Mouse (Mus musculus): ENCODE data around the gene Tax1bp1. TPM values are rescaled to one million over a fixed set of nuclear protein-coding genes. Genes with fewer than 3 reads are reported as not detected.

The Tax1bp1 gene
- polyA plus RNA-seq, 1 experiment from 2014 or later: 144 TPM

DNA sequence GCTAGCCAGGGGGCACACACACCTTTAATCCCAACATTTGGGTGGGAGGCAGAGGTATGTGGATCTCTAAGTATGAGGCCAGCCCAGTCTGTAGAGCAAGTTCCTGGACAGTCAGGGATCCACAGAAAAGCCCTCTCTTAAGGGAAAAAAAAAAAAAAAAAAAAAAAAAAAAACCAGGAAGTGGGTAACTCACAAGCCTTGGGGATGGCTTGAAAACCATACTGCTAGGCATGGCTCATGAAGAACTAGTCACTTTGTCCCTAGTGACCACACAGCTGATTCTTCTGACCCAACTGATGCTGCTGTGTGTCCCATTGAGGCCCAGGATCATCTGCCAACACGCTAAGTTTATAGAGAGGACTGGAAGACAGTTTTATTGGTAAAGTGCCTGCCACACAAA is 14.5 kb upstream of the Tax1bp1 start:
- H3K4me2 ChIP-seq (ENCODE audit: low read depth, low read length): no peak overlapping the region
- no peaks in the 10 kb centered on the region for H3K27me3 ChIP-seq (ENCODE audit: control insufficient read depth, insufficient read depth, low read depth, low read length)
- H3K9me3 ChIP-seq (ENCODE audit: control insufficient read depth, low read length): no peaks in the 10 kb centered on the region
- H3K27ac ChIP-seq (ENCODE audit: low read length): no peak overlapping the region
- H3K36me3 ChIP-seq (ENCODE audit: control insufficient read depth, insufficient read depth, low read length): no peaks in the 10 kb centered on the region
- WGBS: 89% methylated on average over 1 of the region's 1 CpGs
- no peak for ATAC-seq (ENCODE audit: low read depth)
- no peak overlapping the region for H3K9ac ChIP-seq (ENCODE audit: low read length)
- H3K4me1 ChIP-seq (replicated peaks; ENCODE audit: control insufficient read depth, insufficient read depth, low read length): no peaks in the 10 kb centered on the region
- no peak overlapping the region for H3K4me3 ChIP-seq (ENCODE audit: low read length)

DNA sequence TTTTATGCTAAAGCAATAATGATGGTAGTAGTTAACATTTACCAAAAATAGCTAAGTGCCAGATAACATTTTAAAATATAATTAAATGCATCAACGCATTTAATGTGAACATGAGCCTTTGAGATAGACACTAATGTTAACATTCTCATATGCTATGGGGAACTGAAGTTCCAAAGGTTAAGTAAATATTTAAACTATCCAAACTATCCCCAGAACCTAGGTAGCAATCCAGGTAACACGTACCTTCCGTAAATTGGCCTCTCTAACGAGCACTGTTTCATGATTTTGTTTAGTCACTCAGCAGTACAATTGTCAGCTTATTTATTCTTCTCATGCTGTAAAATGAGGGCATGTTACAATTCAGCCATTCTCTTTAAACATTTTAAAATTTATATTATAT is 13.6 kb upstream of the Tax1bp1 start:
- Histone ChIP-seq H3K36me3 (ENCODE audit: control insufficient read depth, insufficient read depth, low read length) (no peaks in the 10 kb centered on the region), H3K4me2 (ENCODE audit: low read depth, low read length) (no peak overlapping the region), H3K4me1 (replicated peaks; ENCODE audit: control insufficient read depth, insufficient read depth, low read length) (no peaks in the 10 kb centered on the region), H3K4me3 (ENCODE audit: low read length) (no peak overlapping the region), H3K9ac (ENCODE audit: low read length) (no peak overlapping the region), H3K27ac (ENCODE audit: low read length) (no peak overlapping the region), H3K27me3 (ENCODE audit: control insufficient read depth, insufficient read depth, low read depth, low read length) (no peaks in the 10 kb centered on the region), H3K9me3 (ENCODE audit: control insufficient read depth, low read length) (no peaks in the 10 kb centered on the region)
- 66% methylated on average over 4 of the region's 4 CpGs for WGBS
- no peak for ATAC-seq (ENCODE audit: low read depth)

DNA sequence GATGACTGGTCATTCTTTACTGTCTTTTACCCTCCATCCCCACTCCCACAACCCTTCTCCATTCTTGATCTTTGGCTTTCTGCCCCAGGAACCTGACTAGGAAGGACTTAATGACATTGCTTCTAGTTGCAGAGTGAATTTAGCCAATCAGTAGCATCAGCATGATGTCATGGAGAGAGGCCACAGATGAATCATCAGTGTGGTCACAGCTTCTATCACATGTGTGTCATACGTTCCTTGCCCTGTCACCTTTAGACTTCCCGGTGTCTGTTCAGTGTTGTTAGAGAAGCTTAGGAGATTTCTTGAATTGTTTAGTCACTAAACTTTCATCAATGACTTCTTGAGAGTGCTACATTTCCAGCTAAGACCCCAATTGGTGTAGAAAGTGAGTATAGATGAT is 10.3 kb upstream of the Tax1bp1 start:
- Histone ChIP-seq H3K27me3 (ENCODE audit: control insufficient read depth, insufficient read depth, low read depth, low read length) (no peaks in the 10 kb centered on the region), H3K4me1 (replicated peaks; ENCODE audit: control insufficient read depth, insufficient read depth, low read length) (no peaks in the 10 kb centered on the region), H3K36me3 (ENCODE audit: control insufficient read depth, insufficient read depth, low read length) (no peaks in the 10 kb centered on the region), H3K4me2 (ENCODE audit: low read depth, low read length) (no peak overlapping the region), H3K9me3 (ENCODE audit: control insufficient read depth, low read length) (no peaks in the 10 kb centered on the region), H3K9ac (ENCODE audit: low read length) (no peak overlapping the region), H3K27ac (ENCODE audit: low read length) (no peak overlapping the region), H3K4me3 (ENCODE audit: low read length) (no peak overlapping the region)
- 80% methylated on average over 2 of the region's 2 CpGs for WGBS
- ATAC-seq (ENCODE audit: low read depth): no peak

DNA sequence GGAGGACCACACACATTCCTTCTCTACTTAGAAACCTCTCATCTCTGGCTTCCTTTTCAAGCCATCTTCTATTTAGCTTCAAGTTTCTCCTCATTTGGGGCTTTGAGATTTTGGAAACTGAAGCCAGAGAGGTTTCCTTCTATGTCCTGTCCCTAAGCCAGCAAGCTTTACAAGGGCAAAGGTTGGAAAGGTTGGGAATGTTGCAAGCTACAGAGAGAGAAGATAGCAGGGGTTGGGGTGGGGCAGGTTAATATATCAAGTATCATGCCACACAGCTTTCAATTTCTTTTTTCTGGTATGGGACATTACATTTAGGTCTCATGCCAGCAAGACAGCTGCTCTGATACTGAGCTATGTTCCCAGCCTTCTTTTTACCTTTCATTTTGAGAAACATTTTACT is 8.2 kb upstream of the Tax1bp1 start:
- Histone ChIP-seq H3K4me1 (replicated peaks; ENCODE audit: control insufficient read depth, insufficient read depth, low read length) (no peaks in the 10 kb centered on the region), H3K27ac (ENCODE audit: low read length) (no peak overlapping the region), H3K4me2 (ENCODE audit: low read depth, low read length) (no peak overlapping the region), H3K9ac (ENCODE audit: low read length) (no peak overlapping the region), H3K27me3 (ENCODE audit: control insufficient read depth, insufficient read depth, low read depth, low read length) (no peaks in the 10 kb centered on the region), H3K9me3 (ENCODE audit: control insufficient read depth, low read length) (no peaks in the 10 kb centered on the region), H3K4me3 (ENCODE audit: low read length) (no peak overlapping the region), H3K36me3 (ENCODE audit: control insufficient read depth, insufficient read depth, low read length) (no peaks in the 10 kb centered on the region)
- no peak for ATAC-seq (ENCODE audit: low read depth)

DNA sequence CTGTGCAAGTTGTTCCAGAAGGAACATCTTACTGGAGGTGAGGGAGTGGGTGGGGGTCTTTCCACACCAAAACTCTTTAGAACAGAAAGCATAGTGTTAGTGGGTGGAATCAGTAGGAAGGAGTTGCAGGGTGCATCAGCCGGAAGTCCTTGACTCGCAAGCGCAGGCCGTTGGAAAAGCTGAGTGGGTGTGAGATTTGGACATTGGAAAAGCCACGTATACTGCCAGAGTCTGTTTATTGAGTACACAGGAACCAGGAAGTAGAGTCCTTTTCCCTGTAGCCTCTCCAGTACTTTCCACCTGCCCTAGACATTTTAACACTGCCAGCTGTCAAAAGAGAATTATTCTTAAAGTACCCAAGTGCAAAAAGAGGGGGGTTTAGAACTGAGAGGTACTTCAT is 5.7 kb upstream of the Tax1bp1 start:
- no peak for ATAC-seq (ENCODE audit: low read depth)
- no peaks in the 10 kb centered on the region for H3K36me3 ChIP-seq (ENCODE audit: control insufficient read depth, insufficient read depth, low read length)
- H3K4me3 ChIP-seq (ENCODE audit: low read length): no peak overlapping the region
- no peak overlapping the region for H3K27ac ChIP-seq (ENCODE audit: low read length)
- H3K9ac ChIP-seq (ENCODE audit: low read length): no peak overlapping the region
- H3K9me3 ChIP-seq (ENCODE audit: control insufficient read depth, low read length): no peaks in the 10 kb centered on the region
- WGBS: 63% methylated on average over 5 of the region's 5 CpGs
- H3K4me2 ChIP-seq (ENCODE audit: low read depth, low read length): no peak overlapping the region
- H3K27me3 ChIP-seq (ENCODE audit: control insufficient read depth, insufficient read depth, low read depth, low read length): no peaks in the 10 kb centered on the region
- H3K4me1 ChIP-seq (replicated peaks; ENCODE audit: control insufficient read depth, insufficient read depth, low read length): no peaks in the 10 kb centered on the region

DNA sequence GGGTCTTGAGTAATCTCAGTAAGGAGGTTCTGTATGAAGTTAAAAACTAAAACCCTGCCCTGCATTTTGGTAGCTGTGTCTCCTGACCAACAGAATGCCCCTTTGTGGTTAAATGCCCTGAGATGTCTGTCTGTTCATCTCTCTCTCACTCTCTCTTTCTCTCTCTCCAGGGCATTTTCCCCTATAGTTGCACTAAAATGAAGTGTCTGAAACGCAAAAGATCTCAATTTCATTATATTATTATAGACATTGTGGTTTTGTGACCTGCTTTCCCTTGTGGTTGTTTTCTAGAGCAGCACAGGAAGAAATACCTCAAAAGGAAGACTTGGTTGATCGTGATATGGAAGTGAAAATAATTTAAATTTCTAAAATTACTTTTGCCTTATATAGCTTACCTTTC is 966 bp upstream of the Tax1bp1 start:
- WGBS: 69% methylated on average over 2 of the region's 2 CpGs
- H3K36me3 ChIP-seq (ENCODE audit: control insufficient read depth, insufficient read depth, low read length): no peaks in the 10 kb centered on the region
- no peak for ATAC-seq (ENCODE audit: low read depth)
- no peak overlapping the region for H3K9ac ChIP-seq (ENCODE audit: low read length)
- H3K4me2 ChIP-seq (ENCODE audit: low read depth, low read length): no peak overlapping the region
- H3K27ac ChIP-seq (ENCODE audit: low read length): no peak overlapping the region
- H3K4me3 ChIP-seq (ENCODE audit: low read length): no peak overlapping the region
- H3K27me3 ChIP-seq (ENCODE audit: control insufficient read depth, insufficient read depth, low read depth, low read length): no peaks in the 10 kb centered on the region
- peaks cover 3% of the 10 kb centered on the region; the same call in 1 of the 2 replicates for H3K4me1 ChIP-seq (replicated peaks; ENCODE audit: control insufficient read depth, insufficient read depth, low read length)
- H3K9me3 ChIP-seq (ENCODE audit: control insufficient read depth, low read length): no peaks in the 10 kb centered on the region

DNA sequence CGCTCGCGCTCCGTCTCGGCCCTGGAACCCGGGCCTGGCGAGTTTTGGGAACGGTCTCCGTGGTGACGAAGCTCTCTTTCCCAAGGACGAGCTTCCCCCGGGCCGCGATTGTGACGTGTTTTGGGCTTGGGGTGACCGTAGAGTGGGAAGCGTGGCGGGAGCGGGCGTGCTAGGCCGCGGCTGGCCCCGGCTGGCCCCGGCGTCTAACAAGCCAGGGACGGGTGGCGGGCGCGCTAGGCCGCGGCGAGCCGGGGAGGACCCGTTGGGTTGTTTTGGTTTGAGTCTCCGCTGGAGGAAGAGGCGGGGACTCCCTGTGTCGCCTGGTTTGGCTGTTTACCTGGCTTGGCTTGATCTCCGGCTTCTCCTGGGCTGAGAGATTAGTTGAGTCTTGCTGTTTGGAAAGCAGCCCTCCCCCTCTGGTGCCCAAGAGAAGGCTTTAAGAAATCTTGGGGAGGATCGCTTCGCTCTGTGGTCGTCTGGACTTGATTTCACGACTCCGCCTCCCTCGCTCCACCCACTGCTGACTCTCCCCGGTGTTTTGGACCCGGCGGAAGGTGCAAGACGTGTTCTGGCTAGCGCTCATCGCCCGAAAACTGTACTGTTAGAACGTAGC is 474 bp downstream of the Tax1bp1 start:
- H3K27me3 ChIP-seq (ENCODE audit: control insufficient read depth, insufficient read depth, low read depth, low read length): no peaks in the 10 kb centered on the region
- H3K36me3 ChIP-seq (ENCODE audit: control insufficient read depth, insufficient read depth, low read length): no peaks in the 10 kb centered on the region
- H3K4me3 ChIP-seq (ENCODE audit: low read length): peak overlapping the region; percentile 99
- H3K9me3 ChIP-seq (ENCODE audit: control insufficient read depth, low read length): no peaks in the 10 kb centered on the region
- peak overlapping the region; percentile 68 for H3K4me2 ChIP-seq (ENCODE audit: low read depth, low read length)
- peak; percentile 83 for ATAC-seq (ENCODE audit: low read depth)
- H3K27ac ChIP-seq (ENCODE audit: low read length): peak overlapping the region; percentile 91
- peaks cover 3% of the 10 kb centered on the region; the same call in 1 of the 2 replicates for H3K4me1 ChIP-seq (replicated peaks; ENCODE audit: control insufficient read depth, insufficient read depth, low read length)
- H3K9ac ChIP-seq (ENCODE audit: low read length): peak overlapping the region; percentile 95
- under 1% methylated on average over 52 of the region's 52 CpGs for WGBS

DNA sequence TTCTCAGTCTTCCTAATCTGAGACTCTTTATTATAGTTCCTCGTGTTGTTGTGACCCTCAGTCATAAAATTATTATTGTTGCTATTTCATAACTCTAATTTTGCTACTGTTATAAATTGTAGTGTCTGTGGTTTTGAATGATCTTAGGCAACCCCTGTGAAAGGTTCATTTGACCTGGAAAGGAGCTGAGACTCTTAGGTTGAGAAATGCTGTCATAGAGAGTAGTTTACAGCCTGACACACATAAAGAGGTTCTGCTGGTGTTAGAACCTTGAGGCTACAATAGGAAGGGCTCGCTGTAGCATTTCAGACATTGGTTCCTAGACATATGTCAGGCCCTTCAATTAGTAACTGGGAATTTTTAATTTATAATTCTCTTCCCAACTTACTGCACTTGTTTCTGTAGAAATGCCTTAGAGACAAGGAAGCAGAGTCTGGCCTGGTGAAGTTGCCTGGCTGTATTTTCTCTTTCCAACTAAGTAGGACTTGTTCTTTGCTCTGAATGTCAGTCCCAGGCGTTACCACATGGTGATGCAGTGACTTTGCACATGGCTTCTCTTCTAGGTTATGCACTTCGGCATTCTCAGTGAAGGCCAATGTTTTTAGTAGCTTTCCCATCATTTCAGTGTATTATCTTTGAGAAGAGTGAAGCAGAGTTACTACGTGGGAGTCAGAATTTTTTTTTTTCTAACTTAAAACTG is 4.1 kb downstream of the Tax1bp1 start:
- H3K9me3 ChIP-seq (ENCODE audit: control insufficient read depth, low read length): no peaks in the 10 kb centered on the region
- no peaks in the 10 kb centered on the region for H3K27me3 ChIP-seq (ENCODE audit: control insufficient read depth, insufficient read depth, low read depth, low read length)
- no peak overlapping the region for H3K4me2 ChIP-seq (ENCODE audit: low read depth, low read length)
- ATAC-seq (ENCODE audit: low read depth): no peak
- H3K36me3 ChIP-seq (ENCODE audit: control insufficient read depth, insufficient read depth, low read length): no peaks in the 10 kb centered on the region
- WGBS: 76% methylated on average over 5 of the region's 5 CpGs
- no peak overlapping the region for H3K4me3 ChIP-seq (ENCODE audit: low read length)
- no peak overlapping the region for H3K27ac ChIP-seq (ENCODE audit: low read length)
- peaks cover 3% of the 10 kb centered on the region; the same call in 1 of the 2 replicates for H3K4me1 ChIP-seq (replicated peaks; ENCODE audit: control insufficient read depth, insufficient read depth, low read length)
- H3K9ac ChIP-seq (ENCODE audit: low read length): no peak overlapping the region

DNA sequence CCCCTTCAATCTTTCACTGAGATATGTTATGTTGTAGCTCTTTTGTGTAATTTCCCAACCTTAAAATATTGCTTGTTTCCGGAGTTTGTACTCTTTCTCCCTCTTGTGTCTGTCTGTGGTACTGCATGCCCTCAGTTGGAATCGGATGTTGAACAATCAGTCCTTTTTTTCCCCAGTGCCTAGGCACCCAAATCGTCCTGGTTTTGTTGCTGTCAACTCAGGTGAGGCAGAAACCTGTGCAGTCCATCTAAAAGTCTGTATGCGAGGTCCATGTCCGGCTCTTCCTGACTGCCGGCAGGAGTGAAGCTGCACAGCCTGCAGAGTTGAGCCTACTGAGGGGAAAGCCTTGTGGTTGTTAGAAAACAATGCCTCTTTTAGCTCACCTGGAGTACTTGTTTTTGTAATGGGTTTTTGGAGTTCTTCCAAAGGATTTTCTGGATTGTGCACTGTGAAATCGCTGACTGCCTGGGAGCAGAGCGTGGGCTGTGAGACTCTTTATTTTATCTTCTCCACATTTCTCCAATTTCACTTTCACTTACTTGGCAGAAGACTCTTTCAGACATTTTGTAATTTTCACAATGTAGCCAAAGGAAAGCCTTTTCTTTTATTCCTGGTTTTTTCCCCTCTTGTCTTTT is 11.4 kb downstream of the Tax1bp1 start:
- Histone ChIP-seq H3K9ac (ENCODE audit: low read length) (no peak overlapping the region), H3K27me3 (ENCODE audit: control insufficient read depth, insufficient read depth, low read depth, low read length) (no peaks in the 10 kb centered on the region), H3K36me3 (ENCODE audit: control insufficient read depth, insufficient read depth, low read length) (peaks cover 13% of the 10 kb centered on the region), H3K27ac (ENCODE audit: low read length) (no peak overlapping the region), H3K4me2 (ENCODE audit: low read depth, low read length) (no peak overlapping the region), H3K4me1 (replicated peaks; ENCODE audit: control insufficient read depth, insufficient read depth, low read length) (peaks cover 4% of the 10 kb centered on the region), H3K9me3 (ENCODE audit: control insufficient read depth, low read length) (no peaks in the 10 kb centered on the region), H3K4me3 (ENCODE audit: low read length) (no peak overlapping the region)
- ATAC-seq (ENCODE audit: low read depth): no peak
- 43% methylated on average over 8 of the region's 8 CpGs for WGBS
